Mouse (Mus musculus) frontal cortex, postnatal 36 days (tissue): Measurements from ENCODE around the gene Gm3250.
"Not testable (repeated sequence)": the region's sequence is repeated elsewhere in the genome, so short reads cannot be mapped to it uniquely, and the experiment has no call there.

ENCODE experiments used
- DNase-seq, 2 experiments: peaks; one replicate each; pipeline ENCODE4 v3.0.0; 2022; ENCODE audit warnings: low spot score in 2 of 2

Gm3250 gene

DNA sequence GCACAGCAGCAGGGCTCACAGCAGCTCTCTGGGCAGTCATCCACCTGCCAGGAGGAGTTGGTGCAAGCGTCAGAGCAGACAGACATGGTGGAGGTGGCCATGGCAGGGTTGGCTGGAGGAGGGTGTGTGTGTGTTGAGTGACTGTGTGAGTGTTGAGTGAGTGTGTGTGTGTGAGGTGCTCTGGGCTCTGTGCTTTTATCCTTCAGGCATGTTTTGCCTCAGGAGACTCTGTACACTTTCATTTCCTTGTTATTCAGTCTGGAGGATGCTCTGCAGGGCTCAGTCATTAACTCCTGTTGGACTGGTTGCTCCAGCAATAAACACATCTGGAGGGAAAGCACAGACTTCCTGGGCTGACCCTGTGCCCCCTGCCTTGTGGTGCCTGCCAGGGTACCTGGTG is 31.1 kb downstream of the Gm3250 start, which contains the start of gene Gm9736:
Gene Gm9736 (minus strand): TSS at position 101 of the 400 bp plus-strand sequence.
- not testable (repeated sequence) for DNase-seq

DNA sequence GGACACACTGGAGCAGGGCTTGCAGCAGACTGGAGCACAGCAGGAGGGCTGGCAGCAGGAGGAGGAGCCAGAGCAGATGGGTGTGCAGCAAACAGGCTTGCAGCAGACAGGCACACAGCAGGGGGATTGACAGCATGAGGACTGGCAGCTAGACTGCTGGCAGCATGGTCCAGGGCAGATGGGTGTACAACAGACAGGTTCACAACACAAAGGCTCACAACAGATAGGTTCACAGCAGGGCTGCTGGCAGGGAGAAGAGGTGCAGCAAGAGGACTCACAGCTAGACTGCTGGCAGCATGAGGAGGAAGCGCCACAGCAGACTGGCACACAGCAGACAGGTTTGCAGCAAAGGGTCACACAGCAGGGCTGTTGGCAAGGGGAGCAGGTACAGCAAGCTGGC is 31.7 kb downstream of the Gm3250 start:
- not testable (repeated sequence) for DNase-seq

DNA sequence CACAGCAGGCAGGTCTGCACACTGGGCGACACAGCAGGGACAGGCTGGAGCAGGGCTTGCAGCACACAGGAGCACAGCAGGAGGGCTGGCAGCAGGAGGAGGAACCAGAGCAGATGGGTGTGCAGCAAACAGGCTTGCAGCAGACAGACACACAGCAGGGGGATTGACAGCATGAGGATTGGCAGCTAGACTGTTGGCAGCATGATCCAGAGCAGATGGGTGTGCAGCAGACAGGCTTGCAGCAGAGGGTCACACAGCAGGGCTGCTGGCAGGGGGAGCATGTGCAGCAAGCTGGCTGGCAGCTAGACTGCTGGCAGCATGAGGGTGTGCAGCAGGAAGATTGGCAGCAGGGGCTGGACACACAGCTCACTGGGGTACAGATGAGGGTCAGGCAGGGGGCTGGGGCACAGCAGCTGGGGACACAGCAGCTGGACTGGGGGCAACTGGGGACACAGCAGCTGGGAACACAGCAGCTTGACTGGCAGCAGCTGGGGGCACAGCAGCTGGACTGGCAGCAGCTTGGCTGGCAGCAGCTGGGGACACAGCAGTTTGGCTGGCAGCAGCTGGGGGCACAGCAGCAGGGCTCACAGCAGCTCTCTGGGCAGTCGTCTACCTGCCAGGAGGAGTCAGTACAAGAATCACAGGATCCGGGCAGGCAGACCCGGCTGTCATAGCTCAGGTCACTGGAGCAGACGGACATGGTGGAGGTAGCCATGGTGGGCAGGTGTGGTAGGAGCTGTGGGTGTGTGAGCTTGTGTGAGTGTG is 40.2 kb downstream of the Gm3250 start, which contains the start of gene Gm18596:
Gene Gm18596 (minus strand): TSS at position 715 of the 765 bp plus-strand sequence.
- not testable (repeated sequence) for DNase-seq

DNA sequence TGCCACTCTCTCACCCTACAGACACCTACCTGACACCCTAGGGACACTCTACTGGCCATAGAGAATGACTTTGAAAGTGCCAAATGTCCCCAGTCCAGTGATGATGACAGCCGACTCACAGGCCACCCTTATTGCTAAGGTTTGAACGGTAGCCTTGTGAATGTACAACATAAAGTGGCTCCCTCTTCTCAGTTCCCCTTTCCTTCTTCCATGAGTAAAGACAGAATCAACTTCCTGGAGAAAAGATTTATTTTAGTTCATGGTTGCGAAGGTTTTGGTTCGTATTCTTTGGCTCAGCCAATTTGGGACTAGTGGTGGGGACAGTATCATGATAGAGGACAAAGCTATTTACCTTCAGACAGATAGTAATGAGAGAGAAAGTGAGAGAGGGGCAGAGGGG is 43.4 kb downstream of the Gm3250 start:
- no peak for DNase-seq

DNA sequence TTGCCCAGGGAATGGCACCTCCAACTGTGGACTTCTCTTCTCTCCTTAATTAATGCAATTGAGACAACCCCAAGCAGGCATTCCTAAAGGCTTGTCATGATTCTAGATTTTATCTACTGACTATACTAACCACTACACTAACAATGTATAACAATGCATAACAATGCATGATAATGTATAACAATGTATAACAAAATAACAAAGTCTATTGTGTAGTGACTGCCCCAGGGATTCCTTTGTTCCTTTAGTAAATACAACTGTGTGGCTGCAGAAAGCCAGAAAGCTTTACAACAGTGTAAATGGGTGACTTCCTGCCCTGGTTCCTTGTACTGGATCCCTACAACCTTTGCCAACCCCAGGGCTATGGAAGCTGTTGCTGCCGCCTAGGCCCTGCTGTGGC is 46.4 kb downstream of the Gm3250 start:
- no peak for DNase-seq
